Mouse (Mus musculus) heart, adult 2 months (tissue): Measurements from ENCODE around the gene Cltb. TPM values are rescaled to one million over a fixed set of nuclear protein-coding genes. Genes with fewer than 3 reads are reported as not detected.

Experiments
- DNase-seq, 2 experiments: peaks; one replicate each; pipeline ENCODE4 v3.0.0; 2021
- H3K27ac ChIP-seq: fragments of 200-600 bp; 2 replicates; pipeline ENCODE4 v1.8.1; 2022
- H3K27me3 ChIP-seq: fragments of 200-500 bp; 2 replicates; pipeline ENCODE4 v1.6.1; 2012; ENCODE audit warnings: mild to moderate bottlenecking, low read length, inconsistent platforms, mixed read lengths; ENCODE audit not compliant: control insufficient read depth, insufficient read depth
- H3K36me3 ChIP-seq: fragments of 200-500 bp; 2 replicates; pipeline ENCODE4 v1.6.1; 2012; ENCODE audit warnings: low read length, inconsistent platforms; ENCODE audit not compliant: control insufficient read depth, insufficient read depth
- H3K4me1 ChIP-seq: fragments of 200-500 bp; 2 replicates; pipeline ENCODE4 v1.6.1; 2011; ENCODE audit warnings: low read length; ENCODE audit not compliant: control insufficient read depth, insufficient read depth
- H3K4me3 ChIP-seq: fragments of 200-600 bp; 2 replicates; pipeline ENCODE4 v1.8.1; 2022
- H3K79me2 ChIP-seq: fragments of 200-500 bp; replicated peaks from 2 replicates; pipeline ENCODE4 v1.6.1; 2012; ENCODE audit warnings: mild to moderate bottlenecking, inconsistent platforms, low read length, moderate library complexity, mixed read lengths; ENCODE audit not compliant: control insufficient read depth, insufficient read depth
- H3K9ac ChIP-seq: fragments of 200-500 bp; 2 replicates; pipeline ENCODE4 v1.6.1; 2012; ENCODE audit warnings: low read depth, mild to moderate bottlenecking, control low read depth, inconsistent platforms, low read length, mixed read lengths
- CTCF ChIP-seq: fragments of 200-600 bp; IDR thresholded peaks from 2 replicates; pipeline ENCODE4 v1.8.1; 2022; ENCODE audit warnings: antibody characterized with exemption, mild to moderate bottlenecking, moderate library complexity
- EP300 ChIP-seq: fragments of 200-500 bp; IDR thresholded peaks from 2 replicates; pipeline ENCODE4 v1.6.1; 2011; ENCODE audit warnings: low read depth, low read length, control low read depth; ENCODE audit not compliant: insufficient read depth
- POLR2A ChIP-seq: fragments of 200-500 bp; IDR thresholded peaks from 2 replicates; pipeline ENCODE4 v1.6.1; 2011; ENCODE audit warnings: mild to moderate bottlenecking, low read depth, low read length, control low read depth; ENCODE audit not compliant: insufficient read depth
- WGBS: fragments of 180-500 bp; shearing (Covaris S2); methylation state at CpG from one replicate; pipeline ENCODE4 v1.1.7; 2018; 5-methylcytosine and 5-hydroxymethylcytosine counted together
- intact Hi-C: fragments of 180-260 bp; cut with DNase I; formaldehyde crosslinking; loops from one replicate; pipeline ENCODE4 v1.15.1; 2025
- polyA plus RNA-seq: library from polyadenylated mRNA; depleted of rRNA; stranded (reverse); fragments of >200 nt; gene quantifications from 2 replicates; pipeline ENCODE4 v1.2.3, GENCODE M21; 2012
- total RNA-seq, 2 experiments: library from RNA; stranded (reverse); gene quantifications; 2 replicates each; pipeline ENCODE4 v1.2.3; 2021

The Cltb gene
- total and polyA plus RNA-seq, 3 experiments = 64.1 to 105 (median 96.6) TPM

DNA sequence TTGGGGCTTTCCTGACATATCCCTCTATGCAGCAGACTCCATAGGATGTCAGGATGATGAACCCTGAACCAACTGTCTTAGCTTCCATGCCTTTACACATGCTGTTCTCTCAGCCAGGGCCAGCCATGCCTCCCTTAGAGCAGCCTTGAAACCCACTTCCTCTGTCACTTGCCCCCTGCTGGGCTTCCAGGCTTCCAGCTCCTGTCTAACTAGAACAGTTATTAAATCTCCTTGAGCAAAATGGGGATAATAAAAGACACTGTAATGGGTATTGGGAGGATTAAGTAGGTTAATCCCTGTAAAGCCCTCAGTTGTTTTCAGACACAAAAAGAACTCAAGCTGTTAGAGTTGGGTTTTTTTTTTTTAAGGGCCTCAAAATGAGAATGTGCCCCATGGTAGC lies 7.6 kb downstream of the Cltb start:
- no peak overlapping the region for H3K9ac ChIP-seq
- TF ChIP-seq EP300 = no peak
- no peak for TF ChIP-seq POLR2A
- no peak for TF ChIP-seq CTCF
- no peak for DNase-seq
- intact Hi-C loops = no loop called here
- peaks cover 6% of the 10 kb centered on the region for H3K36me3 ChIP-seq
- H3K4me3 ChIP-seq = no peak overlapping the region
- H3K27ac ChIP-seq = no peak overlapping the region; the same call in 1 of the 2 replicates
- peaks cover 11% of the 10 kb centered on the region for H3K4me1 ChIP-seq
- no peaks in the 10 kb centered on the region for H3K27me3 ChIP-seq
- peaks cover 2% of the 10 kb centered on the region; the same call in 1 of the 2 replicates for H3K79me2 ChIP-seq

DNA sequence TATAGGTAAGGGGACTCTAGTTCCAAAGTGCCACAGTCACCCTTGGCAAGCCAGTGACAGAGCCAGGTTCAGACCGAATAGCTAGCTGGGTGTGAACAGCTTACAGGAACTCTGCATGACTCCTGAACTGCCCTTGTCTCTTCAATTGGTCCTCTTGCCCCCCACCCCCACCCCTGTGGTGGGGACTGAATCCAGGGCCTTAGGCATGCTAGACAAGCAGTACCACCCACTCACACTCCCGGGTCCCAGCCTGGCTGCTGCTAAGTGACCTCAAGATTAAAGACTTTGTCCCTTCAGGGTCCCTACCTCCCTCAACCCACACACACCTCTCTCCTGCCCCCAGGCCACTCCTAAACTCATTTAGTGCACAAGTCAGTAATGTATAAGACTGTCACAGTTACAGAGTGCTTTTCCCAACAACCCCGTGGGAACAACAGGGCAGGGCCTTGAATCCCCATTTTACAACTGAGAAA lies 8.5 kb downstream of the Cltb start:
- peaks cover 6% of the 10 kb centered on the region for H3K36me3 ChIP-seq
- H3K27me3 ChIP-seq = no peaks in the 10 kb centered on the region
- no peak overlapping the region for H3K4me3 ChIP-seq
- H3K27ac ChIP-seq = no peak overlapping the region
- H3K9ac ChIP-seq = no peak overlapping the region
- 74% methylated on average over 3 of the region's 3 CpGs for WGBS
- intact Hi-C loops = no loop called here
- peaks cover 2% of the 10 kb centered on the region; the same call in 1 of the 2 replicates for H3K79me2 ChIP-seq
- DNase-seq = no peak
- H3K4me1 ChIP-seq = peaks cover 12% of the 10 kb centered on the region
- TF ChIP-seq POLR2A = no peak
- TF ChIP-seq CTCF = no peak
- no peak for TF ChIP-seq EP300

DNA sequence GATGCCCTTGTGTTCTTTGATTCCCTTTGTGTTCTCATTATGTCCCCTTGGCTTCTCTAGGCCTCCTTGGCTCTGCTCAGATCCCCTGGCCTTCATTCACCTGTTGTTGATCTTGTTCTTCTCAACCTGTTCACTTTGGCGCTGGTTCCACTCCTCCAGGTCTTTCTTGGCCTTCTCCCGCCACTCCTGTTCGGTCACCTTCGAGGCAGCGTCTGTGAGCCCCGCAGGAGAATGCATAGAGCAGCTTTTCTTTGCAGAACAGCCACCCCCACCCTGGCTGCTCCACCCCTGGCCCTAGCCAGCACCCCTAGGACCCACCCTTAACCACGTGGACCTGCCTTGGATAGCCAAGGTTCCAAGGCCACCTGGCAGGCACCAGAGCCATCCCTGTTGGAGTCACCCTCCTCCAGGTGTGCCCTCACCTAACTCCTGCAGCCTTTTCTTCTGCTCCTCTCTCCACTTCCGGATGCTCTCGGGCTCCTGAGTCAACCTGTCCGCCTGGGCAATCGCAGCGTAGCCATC lies 12.5 kb downstream of the Cltb start:
- Histone ChIP-seq H3K79me2 (peaks cover 2% of the 10 kb centered on the region; the same call in 1 of the 2 replicates), H3K27ac (no peak overlapping the region), H3K4me3 (no peak overlapping the region), H3K9ac (no peak overlapping the region), H3K4me1 (peaks cover 8% of the 10 kb centered on the region), H3K27me3 (no peaks in the 10 kb centered on the region), H3K36me3 (no peaks in the 10 kb centered on the region)
- no peak for DNase-seq
- 89% methylated on average over 12 of the region's 12 CpGs for whole genome bisulfite sequencing
- TF ChIP-seq EP300 (no peak), POLR2A (no peak), CTCF (no peak)
- intact Hi-C loops = no loop called here

DNA sequence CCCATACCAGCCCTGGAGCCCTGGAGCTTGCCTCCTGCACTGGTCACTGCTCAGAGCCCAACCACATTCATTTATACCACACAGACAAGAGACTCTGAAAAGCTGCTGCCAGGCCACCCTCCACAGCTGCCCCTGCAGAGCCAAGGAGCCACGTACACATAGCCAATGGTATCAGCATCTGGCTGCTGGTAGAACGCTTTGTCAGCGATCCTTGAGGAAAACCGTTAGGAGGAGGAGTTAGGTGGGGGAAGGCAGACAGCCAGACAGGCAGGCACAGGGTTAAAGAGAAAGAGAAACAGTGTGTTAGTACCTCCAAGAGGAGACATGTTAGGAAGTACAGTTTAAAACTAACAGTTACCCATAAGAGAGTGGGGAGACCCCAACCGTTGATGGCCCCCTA lies 14.3 kb downstream of the Cltb start:
- no peaks in the 10 kb centered on the region for H3K27me3 ChIP-seq
- H3K79me2 ChIP-seq = no peaks in the 10 kb centered on the region; the same call in 1 of the 2 replicates
- intact Hi-C loops = no loop called here
- H3K36me3 ChIP-seq = no peaks in the 10 kb centered on the region
- TF ChIP-seq POLR2A = no peak
- no peak for TF ChIP-seq EP300
- TF ChIP-seq CTCF = no peak
- no peak overlapping the region for H3K9ac ChIP-seq
- no peak overlapping the region for H3K27ac ChIP-seq
- H3K4me3 ChIP-seq = no peak overlapping the region
- DNase-seq = no peak
- WGBS = 53% methylated on average over 5 of the region's 5 CpGs
- peaks cover 6% of the 10 kb centered on the region for H3K4me1 ChIP-seq

DNA sequence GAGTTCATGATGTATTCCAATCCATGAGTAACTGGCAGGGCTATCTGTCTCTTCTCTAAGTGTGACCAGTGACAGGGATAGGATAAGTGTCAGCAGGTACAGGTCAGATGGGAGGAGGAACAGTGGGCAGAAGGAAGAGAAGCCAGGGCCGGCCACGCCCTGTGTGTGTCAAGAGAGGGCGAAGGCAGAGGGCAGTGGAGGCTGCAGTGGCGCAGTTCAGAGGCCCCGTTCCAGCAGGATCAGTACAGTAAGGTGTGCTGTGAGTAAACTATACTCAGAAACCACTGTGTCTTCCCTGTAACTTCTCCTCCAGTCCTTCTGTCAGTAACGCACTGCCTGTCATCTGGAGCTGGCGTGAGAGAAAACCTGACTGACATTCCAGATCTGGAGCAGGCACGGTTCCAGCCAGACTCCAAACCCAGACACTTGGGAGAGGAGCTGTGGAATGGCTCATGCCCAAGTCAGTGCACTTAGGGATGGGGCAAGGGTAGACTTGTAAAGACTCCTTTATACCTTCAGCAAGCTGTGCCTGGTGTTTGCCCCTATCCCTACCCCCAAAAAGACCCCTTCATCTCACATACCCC lies 14.9 kb downstream of the Cltb start:
- TF ChIP-seq EP300 (no peak), CTCF (no peak), POLR2A (no peak)
- Histone ChIP-seq H3K9ac (no peak overlapping the region), H3K27me3 (no peaks in the 10 kb centered on the region), H3K4me3 (no peak overlapping the region), H3K27ac (no peak overlapping the region), H3K36me3 (no peaks in the 10 kb centered on the region), H3K4me1 (peaks cover 7% of the 10 kb centered on the region), H3K79me2 (no peaks in the 10 kb centered on the region; the same call in 1 of the 2 replicates)
- intact Hi-C loops = no loop called here
- 48% methylated on average over 8 of the region's 8 CpGs for WGBS
- peak in 1 of 2 experiments; percentile 52 for DNase-seq

DNA sequence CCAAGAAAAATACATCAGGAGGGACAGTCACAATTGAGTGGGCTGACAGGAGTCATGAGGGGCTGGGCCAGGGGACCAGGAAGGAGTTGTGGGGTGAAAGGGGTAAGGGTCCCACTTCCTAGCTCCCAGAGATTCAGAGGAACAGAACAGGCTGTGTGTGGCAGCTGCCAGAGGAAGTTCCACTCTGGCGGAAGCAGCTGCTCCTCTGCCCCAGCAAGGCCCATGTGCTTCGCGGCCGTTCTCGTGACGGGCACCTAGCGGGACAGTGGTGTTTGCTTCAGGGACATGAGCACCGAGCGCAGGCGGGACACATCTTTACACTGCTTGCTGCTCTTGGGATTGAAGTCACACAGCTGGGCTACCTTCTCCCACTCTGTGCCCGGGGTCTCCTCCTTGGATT lies 17.5 kb downstream of the Cltb start:
- Histone ChIP-seq H3K36me3 (no peaks in the 10 kb centered on the region), H3K27ac (no peak overlapping the region), H3K79me2 (peaks cover 1% of the 10 kb centered on the region; the same call in 1 of the 2 replicates), H3K4me3 (no peak overlapping the region), H3K4me1 (peaks cover 8% of the 10 kb centered on the region), H3K9ac (no peak overlapping the region), H3K27me3 (no peaks in the 10 kb centered on the region)
- WGBS = 83% methylated on average over 11 of the region's 11 CpGs
- peak in 1 of 2 experiments; percentile 26 for DNase-seq
- intact Hi-C loops = no loop called here
- TF ChIP-seq EP300 (no peak), CTCF (no peak), POLR2A (no peak)
